Mouse (Mus musculus) stomach, embryonic 15.5 days (tissue): Measurements from ENCODE around the gene Gp1ba. TPM values are rescaled to one million over a fixed set of nuclear protein-coding genes. Genes with fewer than 3 reads are reported as not detected.
A peak's percentile ranks its signal among the peaks of the same experiment; 100 is the strongest.

Experiments used
- ATAC-seq: fragments of 200-750 bp; cut with Nextera tagmentation; 2 replicates; pipeline ENCODE4 v1.8.0; 2017; ENCODE audit warnings: low read depth, moderate number of reproducible peaks, moderate TSS enrichment; ENCODE audit not compliant: insufficient read depth, low FRiP score
- H3K27ac ChIP-seq: fragments of 300-500 bp; sonication (generic); 2 replicates; pipeline ENCODE4 v1.5.1; 2015; ENCODE audit warnings: mild to moderate bottlenecking, inconsistent platforms
- H3K27me3 ChIP-seq: fragments of 300-500 bp; sonication (generic); replicated peaks from 2 replicates; pipeline ENCODE4 v1.6.1; 2015; ENCODE audit warnings: inconsistent platforms
- H3K36me3 ChIP-seq: fragments of 300-500 bp; sonication (generic); 2 replicates; pipeline ENCODE4 v1.6.1; 2015; ENCODE audit warnings: inconsistent platforms
- H3K4me1 ChIP-seq: fragments of 300-500 bp; sonication (generic); 2 replicates; pipeline ENCODE4 v1.6.1; 2015; ENCODE audit warnings: inconsistent platforms
- H3K4me2 ChIP-seq: fragments of 300-500 bp; sonication (generic); 2 replicates; pipeline ENCODE4 v1.6.1; 2015; ENCODE audit warnings: mild to moderate bottlenecking, inconsistent platforms
- H3K4me3 ChIP-seq: fragments of 300-500 bp; sonication (generic); replicated peaks from 2 replicates; pipeline ENCODE4 v1.5.1; 2015; ENCODE audit warnings: inconsistent platforms
- H3K9ac ChIP-seq: fragments of 300-500 bp; sonication (generic); 2 replicates; pipeline ENCODE4 v1.6.1; 2015; ENCODE audit warnings: inconsistent platforms
- H3K9me3 ChIP-seq: fragments of 300-500 bp; sonication (generic); 2 replicates; pipeline ENCODE4 v1.6.1; 2016; ENCODE audit warnings: inconsistent platforms
- WGBS: fragments of 180-500 bp; shearing (Covaris S2); methylation state at CpG from one replicate; pipeline ENCODE4 v1.1.7; 2015; 5-methylcytosine and 5-hydroxymethylcytosine counted together
- polyA plus RNA-seq: library from polyadenylated mRNA; unstranded; fragments of >200 nt; fragmentation: Nextera tagmentation; extraction: Ambion mirVana; gene quantifications from 2 replicates; pipeline ENCODE4 v1.2.1, GENCODE M21; 2015

Gp1ba gene
- polyA plus RNA-seq, 1 experiment from 2014 or later = 0.09 TPM

DNA sequence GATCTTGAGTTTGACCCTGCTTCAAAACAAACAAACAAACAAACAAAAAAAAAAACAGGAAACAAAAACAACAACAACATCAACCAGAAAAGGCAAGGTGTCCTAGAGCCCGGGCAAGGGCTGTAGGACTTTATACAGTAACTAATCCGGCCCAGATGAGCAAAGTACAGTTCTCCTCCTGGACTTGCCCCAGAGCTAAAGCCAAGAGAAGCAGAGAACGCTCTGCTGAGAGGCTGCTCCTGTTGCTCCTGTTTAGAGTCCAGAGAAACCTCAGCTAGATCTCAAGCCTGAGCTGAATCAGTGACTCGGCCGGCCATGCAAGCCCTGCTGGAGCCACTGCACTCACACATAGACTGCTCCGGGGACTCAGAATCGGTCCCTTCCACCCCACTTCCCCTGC is 8.8 kb upstream of the Gp1ba start:
- H3K27me3 ChIP-seq = no peaks in the 10 kb centered on the region
- no peaks in the 10 kb centered on the region for H3K36me3 ChIP-seq
- H3K9ac ChIP-seq = no peak overlapping the region
- no peaks in the 10 kb centered on the region for H3K9me3 ChIP-seq
- H3K27ac ChIP-seq = no peak overlapping the region
- no peak for ATAC-seq
- no peaks in the 10 kb centered on the region for H3K4me1 ChIP-seq
- 66% methylated on average over 7 of the region's 7 CpGs for WGBS
- H3K4me3 ChIP-seq = no peak overlapping the region
- no peak overlapping the region for H3K4me2 ChIP-seq

- no peak overlapping the region for H3K9ac ChIP-seq
- WGBS = 80% methylated on average over 4 of the region's 4 CpGs
Measured at GRCm38 (mm10) chr11:70635601-70636000, 3.3 kb upstream of the Gp1ba start.

DNA sequence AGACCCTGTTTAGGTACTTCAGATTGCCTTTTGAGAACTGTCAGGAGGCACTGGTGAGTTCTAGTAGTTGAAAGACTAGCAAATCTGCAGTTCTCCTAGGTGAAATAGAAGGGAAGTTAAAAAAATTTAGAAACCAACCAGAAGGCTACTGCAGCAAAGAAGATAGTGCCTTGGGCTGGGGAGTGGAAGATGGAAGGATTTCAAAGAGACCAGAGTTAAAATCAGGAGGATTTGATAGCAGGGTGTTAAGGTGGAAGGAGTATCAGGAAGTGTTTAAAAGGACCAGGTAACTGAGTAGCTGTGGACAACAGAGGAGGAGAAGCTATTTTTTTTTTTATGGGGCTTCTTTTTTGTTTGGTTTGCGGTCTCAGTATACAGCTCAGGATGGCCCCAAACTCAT is 1.2 kb upstream of the Gp1ba start:
- Histone ChIP-seq H3K9me3 (no peaks in the 10 kb centered on the region), H3K4me2 (no peak overlapping the region), H3K9ac (no peak overlapping the region), H3K27ac (no peak overlapping the region), H3K36me3 (no peaks in the 10 kb centered on the region), H3K4me1 (no peaks in the 10 kb centered on the region), H3K27me3 (no peaks in the 10 kb centered on the region), H3K4me3 (no peak overlapping the region)
- ATAC-seq = no peak
- 88% methylated on average over 1 of the region's 1 CpGs for WGBS

More at GRCm38 (mm10) chr11:70635601-70636000, 3.3 kb upstream of the Gp1ba start:
- H3K27me3 ChIP-seq = no peaks in the 10 kb centered on the region
- ATAC-seq = no peak
- no peaks in the 10 kb centered on the region for H3K36me3 ChIP-seq
- no peak overlapping the region for H3K4me3 ChIP-seq
- H3K9me3 ChIP-seq = no peaks in the 10 kb centered on the region
- no peak overlapping the region for H3K27ac ChIP-seq
- no peak overlapping the region for H3K4me2 ChIP-seq
- no peaks in the 10 kb centered on the region for H3K4me1 ChIP-seq

DNA sequence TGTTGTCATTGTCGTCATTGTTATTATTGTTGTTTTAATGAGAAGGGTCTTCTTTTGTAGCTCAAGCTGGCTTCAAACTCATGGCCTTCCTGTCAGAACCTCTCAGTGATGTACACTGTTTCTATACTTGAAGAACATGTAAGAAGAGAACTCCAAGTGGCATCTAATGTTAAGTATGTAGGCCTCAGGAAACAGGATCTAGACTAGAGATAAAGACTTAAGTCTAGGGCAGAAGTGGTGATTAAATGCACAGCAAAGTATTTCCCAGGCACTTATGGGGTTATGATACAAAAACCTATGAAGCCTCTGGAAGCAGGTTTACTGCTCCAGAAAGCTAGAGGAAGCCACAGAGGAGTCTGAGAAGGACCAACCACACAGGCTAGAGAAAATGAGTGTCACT is 629 bp upstream of the Gp1ba start:
- no peak for ATAC-seq
- Histone ChIP-seq H3K27me3 (no peaks in the 10 kb centered on the region), H3K27ac (no peak overlapping the region), H3K4me2 (no peak overlapping the region), H3K4me3 (no peak overlapping the region), H3K9me3 (no peaks in the 10 kb centered on the region), H3K4me1 (no peaks in the 10 kb centered on the region), H3K9ac (no peak overlapping the region), H3K36me3 (0 out of 2 replicates have a peak, but pooled peaks cover 4% of the 10 kb centered on the region)
- 78% methylated on average over 1 of the region's 1 CpGs for WGBS

- Histone ChIP-seq H3K9ac (no peak overlapping the region), H3K4me2 (no peak overlapping the region), H3K27ac (no peak overlapping the region), H3K4me1 (no peaks in the 10 kb centered on the region), H3K27me3 (no peaks in the 10 kb centered on the region), H3K36me3 (peaks cover 16% of the 10 kb centered on the region), H3K9me3 (no peaks in the 10 kb centered on the region), H3K4me3 (no peak overlapping the region)
- no peak for ATAC-seq
- WGBS = 77% methylated on average over 8 of the region's 8 CpGs
Measured at GRCm38 (mm10) chr11:70639976-70640375, 1.1 kb downstream of the Gp1ba start.

- no peak overlapping the region for H3K9ac ChIP-seq
- no peak overlapping the region for H3K27ac ChIP-seq
- H3K27me3 ChIP-seq = no peaks in the 10 kb centered on the region
- H3K4me2 ChIP-seq = no peak overlapping the region
- WGBS = 79% methylated on average over 7 of the region's 7 CpGs
- peaks cover 18% of the 10 kb centered on the region for H3K36me3 ChIP-seq
- no peak overlapping the region for H3K4me3 ChIP-seq
- H3K4me1 ChIP-seq = peaks cover 10% of the 10 kb centered on the region
- no peak for ATAC-seq
- no peaks in the 10 kb centered on the region for H3K9me3 ChIP-seq
Measured at GRCm38 (mm10) chr11:70641241-70641640, 2.3 kb downstream of the Gp1ba start.

DNA sequence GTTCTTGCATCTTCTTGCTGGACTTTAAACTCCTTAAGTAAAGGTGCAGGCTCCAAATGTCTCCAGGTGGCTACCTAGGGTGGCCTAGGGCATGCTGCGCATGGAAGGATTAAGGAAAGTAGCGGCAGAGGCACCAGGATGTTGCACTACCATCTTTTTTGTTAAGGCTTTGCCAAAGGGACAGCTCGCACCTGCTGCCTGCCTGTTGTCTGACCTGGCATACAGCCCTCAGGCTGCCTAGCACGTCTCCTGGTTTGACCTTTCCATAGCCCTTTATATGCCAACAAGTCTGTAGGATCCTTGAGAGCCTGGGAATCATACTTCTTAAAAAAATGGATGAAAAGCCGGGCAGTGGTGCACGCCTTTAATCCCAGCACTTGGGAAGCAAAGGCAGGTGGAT is 4.1 kb downstream of the Gp1ba start:
- Histone ChIP-seq H3K27ac (no peak overlapping the region), H3K4me2 (no peak overlapping the region), H3K9ac (no peak overlapping the region), H3K36me3 (peaks cover 18% of the 10 kb centered on the region), H3K4me1 (peaks cover 12% of the 10 kb centered on the region), H3K9me3 (no peaks in the 10 kb centered on the region), H3K27me3 (no peaks in the 10 kb centered on the region), H3K4me3 (no peak overlapping the region)
- no peak for ATAC-seq
- WGBS = 93% methylated on average over 6 of the region's 6 CpGs

GRCm38 (mm10) chr11:70644564-70645103 is 5.7 kb downstream of the Gp1ba start:
- H3K4me1 ChIP-seq = peaks cover 25% of the 10 kb centered on the region

GRCm38 (mm10) chr11:70645461-70646258 is 6.7 kb downstream of the Gp1ba start:
- Histone ChIP-seq H3K36me3 (peaks cover 37% of the 10 kb centered on the region), H3K4me3 (peak overlapping the region; percentile 71), H3K27ac (peak overlapping the region; percentile 90; the same call in 1 of the 2 replicates), H3K9ac (peak overlapping the region; percentile 88), H3K4me2 (peak overlapping the region; percentile 71), H3K9me3 (no peaks in the 10 kb centered on the region), H3K4me1 (peaks cover 32% of the 10 kb centered on the region), H3K27me3 (no peaks in the 10 kb centered on the region)
- WGBS = 86% methylated on average over 12 of the region's 12 CpGs
- ATAC-seq = no peak

More at GRCm38 (mm10) chr11:70644564-70645103, 5.7 kb downstream of the Gp1ba start:
- WGBS = 96% methylated on average over 8 of the region's 8 CpGs
- Histone ChIP-seq H3K27me3 (no peaks in the 10 kb centered on the region), H3K9me3 (no peaks in the 10 kb centered on the region), H3K4me3 (no peak overlapping the region), H3K4me2 (no peak overlapping the region), H3K9ac (no peak overlapping the region), H3K27ac (no peak overlapping the region), H3K36me3 (peaks cover 30% of the 10 kb centered on the region)
- no peak for ATAC-seq

DNA sequence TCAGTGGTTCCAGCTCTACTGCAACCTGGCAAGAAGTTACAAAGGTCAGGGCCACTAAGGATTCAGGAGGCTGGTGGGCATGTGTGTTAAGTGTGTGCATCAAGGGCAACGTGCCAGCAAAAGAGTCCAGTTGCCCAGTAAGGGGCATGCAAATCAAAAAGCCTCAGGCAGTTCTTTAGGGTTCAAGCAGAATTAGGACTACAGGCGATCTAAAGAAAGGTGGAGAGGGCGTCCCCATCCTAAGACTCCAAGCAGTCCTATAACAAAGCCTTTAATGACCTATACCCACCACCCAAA is 7.3 kb downstream of the Gp1ba start:
- Histone ChIP-seq H3K9ac (peak overlapping the region; percentile 88), H3K36me3 (peaks cover 42% of the 10 kb centered on the region), H3K27me3 (no peaks in the 10 kb centered on the region), H3K4me1 (peaks cover 37% of the 10 kb centered on the region), H3K4me3 (peak overlapping the region; percentile 71), H3K9me3 (no peaks in the 10 kb centered on the region), H3K4me2 (peak overlapping the region; percentile 71), H3K27ac (peak overlapping the region; percentile 90)
- WGBS = 24% methylated on average over 3 of the region's 3 CpGs
- ATAC-seq = no peak

- Histone ChIP-seq H3K9me3 (no peaks in the 10 kb centered on the region), H3K9ac (peak within 1 kb of the TSS; percentile 97), H3K4me2 (peak within 1 kb of the TSS; percentile 93), H3K36me3 (peaks cover 48% of the 10 kb centered on the region), H3K27me3 (no peaks in the 10 kb centered on the region), H3K4me1 (peaks cover 44% of the 10 kb centered on the region), H3K4me3 (peak within 1 kb of the TSS; percentile 71), H3K27ac (peak within 1 kb of the TSS; percentile 97)
- under 1% methylated on average over 63 of the region's 63 CpGs for WGBS
- peak; percentile 84 for ATAC-seq
Measured at GRCm38 (mm10) chr11:70646691-70647650, 8.0 kb downstream of the Gp1ba start, which contains the start of the genes Rnf167 and Slc25a11. Rnf167 (plus strand) TSS chr11:70647235. Slc25a11 (minus strand) TSS chr11:70647479.
